Mouse (Mus musculus): Measurements from ENCODE around the gene Fbxo27.
"Not testable (repeated sequence)": the region's sequence is repeated elsewhere in the genome, so short reads cannot be mapped to it uniquely, and the experiment has no call there.

Gene Fbxo27

DNA sequence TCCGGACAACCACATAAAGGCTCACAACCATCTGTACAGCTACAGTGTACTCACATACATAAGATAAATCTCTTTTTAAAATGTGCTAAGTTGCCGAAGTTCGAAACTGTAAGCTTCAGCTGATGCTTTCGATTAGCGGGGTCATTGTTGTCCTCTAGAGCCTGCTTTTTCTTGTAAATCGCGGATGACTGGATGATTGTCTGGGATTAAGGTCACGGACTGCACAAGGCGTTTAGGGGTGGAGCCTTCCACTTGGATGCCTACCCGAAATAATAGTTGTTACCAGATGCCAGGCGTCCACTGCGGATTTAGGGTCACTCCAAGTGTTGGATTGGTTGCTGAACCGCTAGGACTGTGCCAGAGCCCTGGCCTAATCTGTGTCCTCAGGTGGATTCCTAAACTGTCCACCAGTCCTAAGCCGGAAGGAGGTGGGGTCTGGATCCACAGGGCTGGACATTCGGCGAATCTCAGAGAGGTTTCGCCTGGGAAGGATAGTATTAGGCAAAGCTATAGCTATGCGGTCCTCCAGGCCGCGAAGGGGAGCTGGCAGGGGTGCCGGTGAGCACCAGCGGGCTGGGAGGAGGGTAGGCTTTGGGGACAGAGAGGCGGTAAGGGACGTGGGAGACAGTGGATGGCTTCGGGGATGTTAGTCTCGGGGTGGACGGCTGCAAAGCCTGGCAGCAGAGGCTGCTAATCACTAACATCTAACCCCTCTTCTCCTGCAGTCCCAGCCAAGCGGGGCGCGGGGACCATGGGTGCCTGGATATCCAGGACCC is at the start of gene Fbxo27:
Gene Fbxo27 (plus strand): TSS at position 305 of the 776 bp plus-strand sequence.
- in situ Hi-C loops (cut with MboI, MseI) = no loop called here

GRCm38 (mm10) chr7:28645366-28645765 is 47.3 kb upstream of the Fbxo27 start:
- in situ Hi-C loops (cut with MboI, MseI) = loop anchor here (5.0 kb wide), 1 partner anchor 82 kb away; no protein-coding TSS in a partner anchor

- in situ Hi-C loops (cut with MboI, MseI) = loop anchor here (5.0 kb wide), 1 partner anchor 81 kb away; no protein-coding TSS in a partner anchor
Measured at GRCm38 (mm10) chr7:28645947-28646475, 46.6 kb upstream of the Fbxo27 start.

DNA sequence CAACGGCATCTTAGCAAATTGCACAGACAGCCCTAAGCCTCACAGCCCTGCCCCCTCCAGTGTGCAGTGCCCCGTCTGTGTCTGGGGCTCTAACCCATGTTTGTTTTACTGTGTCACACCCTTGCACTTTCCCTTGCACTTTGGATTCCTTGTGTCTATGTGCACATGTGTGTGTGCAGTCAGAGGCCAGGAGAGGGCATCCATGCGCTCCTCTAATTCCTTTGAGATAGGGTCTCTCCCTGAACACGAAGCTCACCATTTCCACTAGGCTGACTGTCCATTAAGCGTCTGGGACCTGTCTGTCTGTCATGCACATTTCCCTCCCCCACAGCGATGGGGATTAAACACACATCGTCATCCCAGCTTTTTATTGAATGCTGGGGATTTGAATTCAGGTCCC is 45.6 kb upstream of the Fbxo27 start:
- in situ Hi-C loops (cut with MboI, MseI) = loop anchor here (5.0 kb wide), 1 partner anchor 80 kb away; no protein-coding TSS in a partner anchor

DNA sequence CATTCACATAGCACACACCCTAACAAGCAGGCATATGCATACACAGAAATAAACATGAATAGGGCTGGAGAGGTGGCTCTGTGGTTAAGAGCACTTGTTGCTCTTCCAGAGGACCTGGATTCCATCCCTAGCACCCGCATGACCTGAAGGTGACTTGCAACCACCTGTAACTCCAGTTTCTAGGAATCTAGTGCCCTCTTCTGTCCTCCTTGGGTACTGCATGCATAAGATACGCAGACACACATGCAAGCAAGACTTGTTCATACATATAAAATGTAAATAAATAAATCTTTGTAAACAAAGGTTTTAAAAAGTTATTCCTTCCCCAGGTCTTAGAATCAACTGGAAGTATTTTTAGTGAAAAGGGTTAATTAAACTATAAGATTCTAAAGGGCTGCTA is 41.5 kb upstream of the Fbxo27 start:
- in situ Hi-C loops (cut with MboI, MseI) = no loop called here

- in situ Hi-C loops (cut with MboI, MseI) = no loop called here
Measured at GRCm38 (mm10) chr7:28656430-28656829, 36.2 kb upstream of the Fbxo27 start.

DNA sequence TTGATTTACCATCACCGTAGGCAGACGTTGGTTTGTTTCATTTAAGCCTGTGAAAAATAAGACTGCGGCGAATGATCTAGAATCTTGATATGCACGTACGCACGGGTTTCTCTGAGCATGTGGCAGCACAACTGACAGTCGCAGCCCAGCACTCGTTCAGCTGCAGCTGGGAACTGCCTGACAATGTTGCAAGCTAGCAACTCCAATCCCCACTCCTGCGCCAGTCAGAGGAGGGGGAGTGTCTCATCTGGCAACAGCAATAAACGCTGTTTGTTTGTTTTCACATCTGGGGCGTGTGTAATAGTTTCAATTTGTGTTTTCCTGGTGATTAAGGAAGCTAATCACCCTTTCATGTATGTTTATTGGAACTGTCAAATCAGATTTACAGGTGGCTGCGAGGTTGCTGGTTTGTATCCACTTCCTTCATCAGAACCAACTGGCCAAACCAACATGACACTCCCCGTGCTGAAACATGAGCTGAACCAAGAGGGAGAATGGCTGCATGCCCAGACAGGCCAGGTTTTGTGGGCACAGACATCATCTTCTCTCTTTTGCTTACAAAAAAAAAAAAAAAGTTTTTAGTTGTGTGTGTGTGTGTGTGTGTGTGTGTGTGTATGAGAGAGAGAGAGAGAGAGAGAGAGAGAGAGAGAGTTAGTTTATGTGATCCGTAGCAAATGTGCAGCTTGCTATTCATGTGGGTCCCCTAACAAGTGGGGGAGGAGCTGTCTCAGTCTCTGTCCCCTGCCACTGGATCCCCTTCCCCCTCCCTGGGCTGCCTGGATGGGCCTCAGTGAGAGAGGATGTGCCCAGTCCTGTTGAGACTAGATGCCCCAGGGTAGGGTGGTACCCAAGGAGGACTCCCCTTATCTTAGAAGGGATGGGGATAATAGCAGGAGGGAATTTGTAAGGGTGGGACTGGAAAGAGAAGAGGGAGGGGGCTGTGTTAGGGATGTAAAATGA is 26.7 kb upstream of the Fbxo27 start:
- in situ Hi-C loops (cut with MboI, MseI) = no loop called here

DNA sequence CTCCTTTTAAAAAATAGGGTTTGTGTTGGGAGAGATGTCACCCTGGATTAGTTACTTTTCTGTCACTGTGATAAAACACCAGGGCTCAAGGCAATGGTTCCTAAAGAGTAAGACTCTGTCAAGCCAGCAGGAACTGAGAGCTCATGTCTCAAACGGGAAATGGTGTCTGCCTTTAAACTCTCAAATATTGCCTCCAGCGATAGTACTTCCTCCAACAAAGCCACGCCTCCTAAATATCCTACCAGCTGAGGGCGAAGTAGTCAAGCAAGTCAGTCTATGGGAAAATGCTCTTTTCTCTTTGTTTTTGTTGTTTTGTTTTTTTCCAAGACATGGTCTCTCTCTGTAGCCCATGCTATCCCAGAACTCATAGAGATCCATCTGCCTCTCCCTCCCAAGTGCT is 21.5 kb upstream of the Fbxo27 start:
- in situ Hi-C loops (cut with MboI, MseI) = no loop called here

- in situ Hi-C loops (cut with MboI, MseI) = no loop called here
Measured at GRCm38 (mm10) chr7:28672276-28672675, 20.4 kb upstream of the Fbxo27 start.

DNA sequence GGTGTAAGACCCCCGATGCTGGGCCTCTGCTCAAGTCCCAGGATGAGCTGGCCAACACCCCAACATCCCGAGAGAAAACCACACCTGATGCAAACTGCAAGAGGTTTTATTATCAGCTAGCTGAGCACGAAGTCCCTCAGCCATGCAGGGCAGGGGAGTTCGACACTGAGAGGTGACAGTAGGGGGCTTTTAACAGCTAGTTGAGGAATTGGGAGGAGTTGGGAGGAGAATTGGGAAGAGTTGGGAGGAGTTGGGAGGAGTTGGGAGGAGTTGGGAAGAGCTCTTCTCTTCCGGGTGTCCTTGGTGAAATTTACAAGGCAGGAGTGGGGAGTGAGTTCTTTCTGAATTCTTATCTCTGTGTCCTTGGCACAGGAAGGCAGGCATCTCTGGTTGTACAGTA is 19.9 kb upstream of the Fbxo27 start:
- in situ Hi-C loops (cut with MboI, MseI) = not testable (repeated sequence)

DNA sequence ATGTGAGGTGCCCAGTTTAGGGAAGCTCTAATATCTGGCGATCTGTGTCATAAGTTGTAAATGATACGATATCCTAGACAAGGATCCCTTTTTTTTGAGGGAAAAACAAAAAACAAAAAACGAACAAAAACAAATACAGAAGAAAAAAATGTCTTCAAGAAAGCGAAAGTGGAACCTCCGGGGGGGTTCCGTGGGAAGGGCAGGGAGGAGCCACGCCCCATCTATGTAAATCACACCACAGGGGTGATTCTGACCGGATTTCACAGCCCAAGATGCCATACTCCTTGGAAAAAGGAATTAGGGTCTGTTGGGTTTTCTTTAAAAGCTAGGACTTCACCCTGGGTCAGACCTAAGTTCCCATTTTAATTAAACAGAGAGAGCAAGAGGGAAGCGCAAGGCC is 17.7 kb upstream of the Fbxo27 start:
- in situ Hi-C loops (cut with MboI, MseI) = loop anchor here (5.0 kb wide), 1 partner anchor 103 kb away; no protein-coding TSS in a partner anchor

DNA sequence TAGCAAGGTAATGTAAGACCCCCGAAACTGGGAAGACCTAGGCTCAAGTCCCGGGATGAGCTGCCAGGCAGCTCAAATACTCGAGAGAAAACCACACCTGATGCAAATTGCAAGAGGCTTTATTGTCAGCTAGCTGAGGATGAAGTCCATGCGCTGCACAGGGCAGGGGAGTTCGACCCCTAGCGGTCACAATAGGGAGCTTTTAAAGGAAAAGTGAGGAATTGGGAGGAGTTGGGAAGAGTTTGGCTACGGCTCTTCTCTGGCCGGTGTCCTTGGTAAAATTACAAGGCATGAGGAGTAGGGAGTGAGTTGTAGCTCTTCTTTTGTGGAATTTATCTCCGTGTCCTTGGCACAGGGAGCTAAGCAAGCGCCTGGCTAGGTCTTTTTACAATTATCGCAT is 16.9 kb upstream of the Fbxo27 start:
- in situ Hi-C loops (cut with MboI, MseI) = loop anchor here (5.0 kb wide), 1 partner anchor 103 kb away; no protein-coding TSS in a partner anchor

GRCm38 (mm10) chr7:28676811-28677541 is 15.7 kb upstream of the Fbxo27 start:
- in situ Hi-C loops (cut with MboI, MseI) = loop anchor here (5.0 kb wide), 1 partner anchor 105 kb away; no protein-coding TSS in a partner anchor

DNA sequence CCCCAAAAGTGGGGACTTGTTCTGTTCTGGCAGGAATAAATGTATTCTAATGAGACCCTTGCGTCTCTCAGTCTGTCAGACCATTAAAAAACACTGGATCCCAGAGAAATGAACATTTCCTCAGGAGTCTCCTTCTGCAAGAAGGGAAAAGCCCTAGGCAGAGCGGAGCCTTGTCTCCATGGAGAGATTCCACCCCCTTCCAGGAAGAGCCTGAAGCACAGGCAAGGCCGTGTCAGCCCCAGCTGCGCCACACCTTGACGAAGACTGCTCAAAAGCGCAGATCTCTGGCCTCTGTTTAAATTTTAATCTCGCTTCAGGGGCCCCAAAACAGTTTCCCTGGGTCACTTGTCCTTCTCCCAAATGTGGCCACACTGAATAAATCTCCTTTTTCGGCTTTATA is 15.0 kb upstream of the Fbxo27 start:
- in situ Hi-C loops (cut with MboI, MseI) = loop anchor here (5.0 kb wide), 1 partner anchor 105 kb away; no protein-coding TSS in a partner anchor

- in situ Hi-C loops (cut with MboI, MseI) = no loop called here
Measured at GRCm38 (mm10) chr7:28691075-28691474, 1.6 kb upstream of the Fbxo27 start.

GRCm38 (mm10) chr7:28693321-28693966 is 795 bp downstream of the Fbxo27 start:
- in situ Hi-C loops (cut with MboI, MseI) = no loop called here

GRCm38 (mm10) chr7:28694423-28694822 is 1.8 kb downstream of the Fbxo27 start:
- in situ Hi-C loops (cut with MboI, MseI) = no loop called here

- in situ Hi-C loops (cut with MboI, MseI) = no loop called here
Measured at GRCm38 (mm10) chr7:28694966-28695511, 2.4 kb downstream of the Fbxo27 start.

DNA sequence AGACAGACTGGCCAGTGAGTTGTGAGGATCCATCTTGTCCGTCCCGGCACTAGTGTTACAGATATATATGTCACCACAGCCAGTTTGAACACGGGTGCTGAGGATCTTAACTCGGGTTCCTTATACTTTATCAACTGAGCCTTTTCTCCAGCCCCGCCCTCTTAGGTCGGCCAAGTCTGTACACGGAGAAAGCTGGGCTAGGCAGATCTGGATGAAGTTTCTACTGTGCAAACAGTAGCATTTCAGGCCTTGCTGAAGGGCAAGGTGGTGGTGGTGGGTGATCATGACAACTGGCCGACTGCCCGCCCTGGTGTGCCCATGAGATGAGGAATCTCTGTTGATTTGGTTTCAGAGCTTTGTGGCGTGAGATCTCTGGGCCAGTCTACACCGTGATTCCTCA is 4.6 kb downstream of the Fbxo27 start:
- in situ Hi-C loops (cut with MboI, MseI) = no loop called here

DNA sequence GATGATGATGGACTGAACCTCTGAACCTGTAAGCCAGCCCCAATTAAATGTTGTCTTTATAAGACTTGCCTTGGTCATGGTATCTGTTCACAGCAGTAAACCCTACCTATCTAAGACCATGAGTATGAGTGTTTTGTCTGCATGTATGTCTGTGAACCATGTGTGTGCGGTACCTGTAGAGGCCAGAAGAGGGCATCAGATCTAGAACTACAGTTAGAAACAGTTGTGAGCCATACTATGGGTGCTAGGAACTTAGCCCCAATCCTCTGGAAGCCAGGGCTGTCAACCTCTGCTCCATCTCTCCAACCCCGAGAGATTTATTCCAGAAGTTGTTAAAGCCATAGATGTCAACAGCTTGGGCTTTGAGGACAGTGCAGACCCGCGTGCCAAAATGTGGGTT is 7.6 kb downstream of the Fbxo27 start:
- in situ Hi-C loops (cut with MboI, MseI) = no loop called here
